Mouse (Mus musculus) heart, adult 9 months (tissue): Measurements from ENCODE around the gene 5530401A14Rik.

ENCODE experiments used
- DNase-seq, 2 experiments: peaks; one replicate each; pipeline ENCODE4 v3.0.0; 2022; ENCODE audit warnings: low spot score in 2 of 2

5530401A14Rik gene

GRCm38 (mm10) chr11:81926393-81926792 is 65.9 kb downstream of the 5530401A14Rik start:
- no peak for DNase-seq

GRCm38 (mm10) chr11:81937516-81937915 is 77.0 kb downstream of the 5530401A14Rik start:
- DNase-seq, result no peak

GRCm38 (mm10) chr11:81940988-81941387 is 80.5 kb downstream of the 5530401A14Rik start:
- peak; percentile 6 to 9 for DNase-seq

GRCm38 (mm10) chr11:81942167-81942566 is 81.7 kb downstream of the 5530401A14Rik start:
- DNase-seq, result peak; percentile 14 to 28
